Mouse (Mus musculus) E14TG2a.4 (cell line): ENCODE measurements around the gene Gbp2.

Source experiments
- CTCF ChIP-seq: conservative IDR thresholded peaks from 2 replicates; pipeline ENCODE4 v1.5.1; 2014; ENCODE audit warnings: low read length
- NANOG ChIP-seq: IDR thresholded peaks from 2 replicates; pipeline ENCODE4 v1.6.1; 2014; ENCODE audit warnings: borderline replicate concordance, low read length, mixed read lengths

DNA sequence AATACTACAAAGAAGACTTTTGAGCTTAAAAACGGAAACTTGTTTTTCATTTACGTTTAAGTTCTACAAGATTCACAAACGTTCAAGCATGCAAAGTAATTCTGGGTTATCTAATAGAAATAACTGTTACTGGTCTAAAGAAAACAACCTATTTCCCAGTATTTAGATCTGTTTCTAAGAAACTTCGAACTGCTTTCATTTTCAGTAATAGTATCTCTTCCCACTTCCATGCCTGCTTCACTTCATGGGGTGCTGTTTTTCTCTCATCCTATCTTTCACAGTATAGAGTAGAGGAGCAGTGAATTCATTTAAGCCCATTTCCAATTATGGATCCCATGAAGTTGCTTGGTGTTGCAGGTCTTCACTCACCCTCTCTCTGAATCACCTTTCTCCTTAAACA, 42.1 kb upstream of the Gbp2 start:
- TF ChIP-seq CTCF (no peak), NANOG (no peak)
